Mouse (Mus musculus): Measurements from ENCODE around the gene Dcun1d3. TPM values are rescaled to one million over a fixed set of nuclear protein-coding genes. Genes with fewer than 3 reads are reported as not detected.

Gene Dcun1d3
- total RNA-seq (2014; rRNA removed) (14.5 and 14.6 TPM in 2 replicates), polyA plus RNA-seq (2015; fragmentation: Nextera tagmentation; extraction: Ambion mirVana) (9.6 and 10.0 TPM in 2 replicates)

- ATAC-seq (ENCODE audit: low FRiP score) = peak; percentile 99
- no peaks in the 10 kb centered on the region for H3K9me3 ChIP-seq (ENCODE audit: low read length)
Observed at GRCm38 (mm10) chr7:119895639-119896512, at the start of gene Dcun1d3, which contains the start of gene Lyrm1. Dcun1d3 (minus strand) TSS chr7:119896298. Lyrm1 (plus strand) TSS chr7:119895861.

GRCm38 (mm10) chr7:119941569-119941968 lies 45.5 kb upstream of the Dcun1d3 start:
- ATAC-seq (ENCODE audit: low FRiP score) = no peak
- H3K4me1 ChIP-seq (ENCODE audit: insufficient read depth, low read length) = no peaks in the 10 kb centered on the region
- no peak overlapping the region for H3K4me2 ChIP-seq (ENCODE audit: low read depth, low read length, poor library complexity, severe bottlenecking)
- no peaks in the 10 kb centered on the region for H3K9me3 ChIP-seq (ENCODE audit: low read length)
- no peaks in the 10 kb centered on the region for H3K27me3 ChIP-seq (ENCODE audit: insufficient read depth, low read length)
- WGBS = 58% methylated on average over 2 of the region's 2 CpGs
- no peak overlapping the region for H3K9ac ChIP-seq (replicated peaks; ENCODE audit: low read length, poor library complexity, severe bottlenecking)
- no peak overlapping the region for H3K27ac ChIP-seq (ENCODE audit: low read depth, low read length)
- H3K4me3 ChIP-seq (ENCODE audit: low read depth, low read length) = no peak overlapping the region
- TF ChIP-seq CTCF (IDR thresholded peaks at IDR 0.05) = no peak
- no peak for DNase-seq (ENCODE audit: low spot score)
- H3K36me3 ChIP-seq (ENCODE audit: insufficient read depth, low read length) = no peaks in the 10 kb centered on the region

More at GRCm38 (mm10) chr7:119895639-119896512, at the start of gene Dcun1d3, which contains the start of gene Lyrm1:
- H3K36me3 ChIP-seq (ENCODE audit: insufficient read depth, low read length) = no peaks in the 10 kb centered on the region
- 0% methylated on average over 62 of the region's 63 CpGs for WGBS
- peak within 1 kb of the TSS; percentile 69 for H3K4me3 ChIP-seq (ENCODE audit: low read depth, low read length)
- no peaks in the 10 kb centered on the region for H3K27me3 ChIP-seq (ENCODE audit: insufficient read depth, low read length)
- peak within 1 kb of the TSS; percentile 72 for H3K9ac ChIP-seq (replicated peaks; ENCODE audit: low read length, poor library complexity, severe bottlenecking)
- DNase-seq (ENCODE audit: low spot score) = peak; percentile 99
- no peak for TF ChIP-seq CTCF (IDR thresholded peaks at IDR 0.05)
- H3K4me1 ChIP-seq (ENCODE audit: insufficient read depth, low read length) = no peaks in the 10 kb centered on the region
- H3K4me2 ChIP-seq (ENCODE audit: low read depth, low read length, poor library complexity, severe bottlenecking) = peak within 1 kb of the TSS; percentile 64
- H3K27ac ChIP-seq (ENCODE audit: low read depth, low read length) = peak within 1 kb of the TSS; percentile 89

- H3K4me3 ChIP-seq (ENCODE audit: low read depth, low read length) = no peak overlapping the region
- H3K9me3 ChIP-seq (ENCODE audit: low read length) = no peaks in the 10 kb centered on the region
- no peaks in the 10 kb centered on the region for H3K27me3 ChIP-seq (ENCODE audit: insufficient read depth, low read length)
- H3K27ac ChIP-seq (ENCODE audit: low read depth, low read length) = no peak overlapping the region
- no peak for DNase-seq (ENCODE audit: low spot score)
- TF ChIP-seq CTCF (IDR thresholded peaks at IDR 0.05) = no peak
- 78% methylated on average over 5 of the region's 5 CpGs for WGBS
- ATAC-seq (ENCODE audit: low FRiP score) = no peak
- no peaks in the 10 kb centered on the region for H3K36me3 ChIP-seq (ENCODE audit: insufficient read depth, low read length)
- no peak overlapping the region for H3K4me2 ChIP-seq (ENCODE audit: low read depth, low read length, poor library complexity, severe bottlenecking)
- no peaks in the 10 kb centered on the region for H3K4me1 ChIP-seq (ENCODE audit: insufficient read depth, low read length)
- no peak overlapping the region for H3K9ac ChIP-seq (replicated peaks; ENCODE audit: low read length, poor library complexity, severe bottlenecking)
Observed at GRCm38 (mm10) chr7:119937036-119937435, 40.9 kb upstream of the Dcun1d3 start.

GRCm38 (mm10) chr7:119936321-119936720 lies 40.2 kb upstream of the Dcun1d3 start:
- ATAC-seq (ENCODE audit: low FRiP score) = no peak
- DNase-seq (ENCODE audit: low spot score) = no peak
- Histone ChIP-seq H3K4me2 (ENCODE audit: low read depth, low read length, poor library complexity, severe bottlenecking) (no peak overlapping the region), H3K36me3 (ENCODE audit: insufficient read depth, low read length) (no peaks in the 10 kb centered on the region), H3K4me1 (ENCODE audit: insufficient read depth, low read length) (no peaks in the 10 kb centered on the region), H3K9me3 (ENCODE audit: low read length) (no peaks in the 10 kb centered on the region), H3K27me3 (ENCODE audit: insufficient read depth, low read length) (no peaks in the 10 kb centered on the region), H3K4me3 (ENCODE audit: low read depth, low read length) (no peak overlapping the region), H3K9ac (replicated peaks; ENCODE audit: low read length, poor library complexity, severe bottlenecking) (no peak overlapping the region), H3K27ac (ENCODE audit: low read depth, low read length) (no peak overlapping the region)
- no peak for TF ChIP-seq CTCF (IDR thresholded peaks at IDR 0.05)

GRCm38 (mm10) chr7:119928783-119929440 lies 32.8 kb upstream of the Dcun1d3 start:
- Histone ChIP-seq H3K27ac (ENCODE audit: low read depth, low read length) (no peak overlapping the region), H3K9me3 (ENCODE audit: low read length) (no peaks in the 10 kb centered on the region), H3K36me3 (ENCODE audit: insufficient read depth, low read length) (no peaks in the 10 kb centered on the region), H3K4me3 (ENCODE audit: low read depth, low read length) (no peak overlapping the region), H3K4me1 (ENCODE audit: insufficient read depth, low read length) (no peaks in the 10 kb centered on the region), H3K9ac (replicated peaks; ENCODE audit: low read length, poor library complexity, severe bottlenecking) (no peak overlapping the region), H3K4me2 (ENCODE audit: low read depth, low read length, poor library complexity, severe bottlenecking) (no peak overlapping the region), H3K27me3 (ENCODE audit: insufficient read depth, low read length) (no peaks in the 10 kb centered on the region)
- 65% methylated on average over 2 of the region's 2 CpGs for WGBS
- ATAC-seq (ENCODE audit: low FRiP score) (no peak), DNase-seq (ENCODE audit: low spot score) (no peak)
- TF ChIP-seq CTCF (IDR thresholded peaks at IDR 0.05) = no peak

- H3K4me1 ChIP-seq (ENCODE audit: insufficient read depth, low read length) = no peaks in the 10 kb centered on the region
Observed at GRCm38 (mm10) chr7:119921054-119921453, 25.0 kb upstream of the Dcun1d3 start.

More at GRCm38 (mm10) chr7:119921054-119921453, 25.0 kb upstream of the Dcun1d3 start:
- no peak for TF ChIP-seq CTCF (IDR thresholded peaks at IDR 0.05)
- Histone ChIP-seq H3K9me3 (ENCODE audit: low read length) (no peaks in the 10 kb centered on the region), H3K4me3 (ENCODE audit: low read depth, low read length) (no peak overlapping the region), H3K27ac (ENCODE audit: low read depth, low read length) (no peak overlapping the region), H3K27me3 (ENCODE audit: insufficient read depth, low read length) (no peaks in the 10 kb centered on the region), H3K9ac (replicated peaks; ENCODE audit: low read length, poor library complexity, severe bottlenecking) (no peak overlapping the region), H3K4me2 (ENCODE audit: low read depth, low read length, poor library complexity, severe bottlenecking) (no peak overlapping the region), H3K36me3 (ENCODE audit: insufficient read depth, low read length) (no peaks in the 10 kb centered on the region)
- 85% methylated on average over 4 of the region's 4 CpGs for WGBS
- DNase-seq (ENCODE audit: low spot score) (no peak), ATAC-seq (ENCODE audit: low FRiP score) (no peak)
